Mouse (Mus musculus): Measurements from ENCODE around the gene Rrp1. TPM values are rescaled to one million over a fixed set of nuclear protein-coding genes. Genes with fewer than 3 reads are reported as not detected.
"Not testable (repeated sequence)": the region's sequence is repeated elsewhere in the genome, so short reads cannot be mapped to it uniquely, and the experiment has no call there.

Gene Rrp1
- polyA plus RNA-seq, 1 experiment from 2014 or later, result 202 TPM

- ATAC-seq (replicated peaks; ENCODE audit: insufficient number of reproducible peaks, insufficient read depth, low FRiP score, low read depth), result no peak
- Histone ChIP-seq H3K27me3 (no peaks in the 10 kb centered on the region), H3K4me2 (no peak overlapping the region), H3K9me3 (replicated peaks) (no peaks in the 10 kb centered on the region), H3K4me1 (replicated peaks) (peaks cover 6% of the 10 kb centered on the region), H3K27ac (no peak overlapping the region), H3K4me3 (no peak overlapping the region), H3K36me3 (peaks cover 2% of the 10 kb centered on the region; the same call in 1 of the 2 replicates), H3K9ac (no peak overlapping the region)
- WGBS, result 78% methylated on average over 3 of the region's 3 CpGs
Observed at GRCm38 (mm10) chr10:78422614-78423013, 9.8 kb upstream of the Rrp1 start.

GRCm38 (mm10) chr10:78420929-78421328 lies 8.1 kb upstream of the Rrp1 start:
- no peak for ATAC-seq (replicated peaks; ENCODE audit: insufficient number of reproducible peaks, insufficient read depth, low FRiP score, low read depth)
- Histone ChIP-seq H3K4me3 (no peak overlapping the region), H3K4me2 (no peak overlapping the region), H3K4me1 (replicated peaks) (peaks cover 6% of the 10 kb centered on the region), H3K9me3 (replicated peaks) (no peaks in the 10 kb centered on the region), H3K36me3 (no peaks in the 10 kb centered on the region), H3K27ac (no peak overlapping the region), H3K27me3 (no peaks in the 10 kb centered on the region), H3K9ac (no peak overlapping the region)
- WGBS, result 82% methylated on average over 2 of the region's 2 CpGs

GRCm38 (mm10) chr10:78418791-78419190 lies 5.9 kb upstream of the Rrp1 start:
- no peak overlapping the region for H3K4me2 ChIP-seq
- no peaks in the 10 kb centered on the region for H3K27me3 ChIP-seq
- WGBS, result 74% methylated on average over 2 of the region's 2 CpGs
- H3K4me1 ChIP-seq (replicated peaks), result no peaks in the 10 kb centered on the region
- no peak overlapping the region for H3K4me3 ChIP-seq
- no peaks in the 10 kb centered on the region for H3K36me3 ChIP-seq
- H3K9me3 ChIP-seq (replicated peaks), result no peaks in the 10 kb centered on the region
- H3K9ac ChIP-seq, result no peak overlapping the region
- no peak overlapping the region for H3K27ac ChIP-seq
- ATAC-seq (replicated peaks; ENCODE audit: insufficient number of reproducible peaks, insufficient read depth, low FRiP score, low read depth), result no peak

- Histone ChIP-seq H3K4me2 (no peak overlapping the region), H3K4me3 (no peak overlapping the region), H3K9me3 (replicated peaks) (no peaks in the 10 kb centered on the region), H3K27me3 (no peaks in the 10 kb centered on the region), H3K9ac (no peak overlapping the region), H3K27ac (no peak overlapping the region), H3K4me1 (replicated peaks) (peaks cover 5% of the 10 kb centered on the region; the same call in 1 of the 2 replicates), H3K36me3 (no peaks in the 10 kb centered on the region)
- ATAC-seq (replicated peaks; ENCODE audit: insufficient number of reproducible peaks, insufficient read depth, low FRiP score, low read depth), result no peak
- 56% methylated on average over 5 of the region's 5 CpGs for WGBS
Observed at GRCm38 (mm10) chr10:78417888-78418287, 5.0 kb upstream of the Rrp1 start.

- H3K4me3 ChIP-seq; H3K27me3 ChIP-seq; ATAC-seq (replicated peaks; ENCODE audit: insufficient number of reproducible peaks, insufficient read depth, low FRiP score, low read depth); H3K9me3 ChIP-seq (replicated peaks); H3K4me2 ChIP-seq; H3K27ac ChIP-seq; H3K9ac ChIP-seq; H3K36me3 ChIP-seq: not testable (repeated sequence)
- 83% methylated on average over 3 of the region's 4 CpGs for WGBS
- peaks cover 14% of the 10 kb centered on the region for H3K4me1 ChIP-seq (replicated peaks)
Observed at GRCm38 (mm10) chr10:78414936-78415335, 2.1 kb upstream of the Rrp1 start.

GRCm38 (mm10) chr10:78413152-78413520 lies 293 bp upstream of the Rrp1 start:
- Histone ChIP-seq H3K36me3 (peaks cover 26% of the 10 kb centered on the region), H3K27me3 (no peaks in the 10 kb centered on the region), H3K9me3 (replicated peaks) (no peaks in the 10 kb centered on the region), H3K27ac (0 out of 2 replicates have a peak overlapping the region, but pooled peaks have one; percentile 93), H3K4me3 (peak overlapping the region; percentile 100), H3K4me2 (peak overlapping the region; percentile 69), H3K4me1 (replicated peaks) (peaks cover 14% of the 10 kb centered on the region), H3K9ac (peak overlapping the region; percentile 88; the same call in 1 of the 2 replicates)
- no peak for ATAC-seq (replicated peaks; ENCODE audit: insufficient number of reproducible peaks, insufficient read depth, low FRiP score, low read depth)
- WGBS, result 31% methylated on average over 7 of the region's 7 CpGs

GRCm38 (mm10) chr10:78411851-78412250 lies 992 bp downstream of the Rrp1 start:
- no peaks in the 10 kb centered on the region for H3K9me3 ChIP-seq (replicated peaks)
- WGBS, result 11% methylated on average over 8 of the region's 8 CpGs
- peak overlapping the region; percentile 93 for H3K27ac ChIP-seq
- ATAC-seq (replicated peaks; ENCODE audit: insufficient number of reproducible peaks, insufficient read depth, low FRiP score, low read depth), result no peak
- H3K9ac ChIP-seq, result peak overlapping the region; percentile 88
- H3K4me1 ChIP-seq (replicated peaks), result peaks cover 14% of the 10 kb centered on the region
- no peaks in the 10 kb centered on the region for H3K27me3 ChIP-seq
- peak overlapping the region; percentile 69 for H3K4me2 ChIP-seq
- H3K4me3 ChIP-seq, result peak overlapping the region; percentile 100
- H3K36me3 ChIP-seq, result peaks cover 38% of the 10 kb centered on the region

- H3K9me3 ChIP-seq (replicated peaks), result no peaks in the 10 kb centered on the region
- 81% methylated on average over 9 of the region's 9 CpGs for WGBS
- ATAC-seq (replicated peaks; ENCODE audit: insufficient number of reproducible peaks, insufficient read depth, low FRiP score, low read depth), result no peak
- H3K36me3 ChIP-seq, result peaks cover 62% of the 10 kb centered on the region
- no peak overlapping the region for H3K4me3 ChIP-seq
- H3K27ac ChIP-seq, result no peak overlapping the region
- no peak overlapping the region for H3K9ac ChIP-seq
- no peaks in the 10 kb centered on the region for H3K27me3 ChIP-seq
- no peak overlapping the region for H3K4me2 ChIP-seq
- H3K4me1 ChIP-seq (replicated peaks), result peaks cover 14% of the 10 kb centered on the region
Observed at GRCm38 (mm10) chr10:78409035-78409788, 3.6 kb downstream of the Rrp1 start.

- 90% methylated on average over 4 of the region's 4 CpGs for WGBS
- H3K36me3 ChIP-seq, result peaks cover 83% of the 10 kb centered on the region
Observed at GRCm38 (mm10) chr10:78407132-78407531, 5.7 kb downstream of the Rrp1 start.

GRCm38 (mm10) chr10:78406152-78406551 lies 6.7 kb downstream of the Rrp1 start:
- Histone ChIP-seq H3K4me3 (no peak overlapping the region), H3K27ac (no peak overlapping the region), H3K9ac (no peak overlapping the region), H3K4me2 (no peak overlapping the region), H3K36me3 (peaks cover 93% of the 10 kb centered on the region), H3K9me3 (replicated peaks) (no peaks in the 10 kb centered on the region), H3K27me3 (no peaks in the 10 kb centered on the region), H3K4me1 (replicated peaks) (peaks cover under 1% of the 10 kb centered on the region; the same call in 1 of the 2 replicates)
- no peak for ATAC-seq (replicated peaks; ENCODE audit: insufficient number of reproducible peaks, insufficient read depth, low FRiP score, low read depth)
- WGBS, result 85% methylated on average over 6 of the region's 6 CpGs

More at GRCm38 (mm10) chr10:78407132-78407531, 5.7 kb downstream of the Rrp1 start:
- Histone ChIP-seq H3K27ac (no peak overlapping the region), H3K4me3 (no peak overlapping the region), H3K27me3 (no peaks in the 10 kb centered on the region), H3K4me2 (no peak overlapping the region), H3K4me1 (replicated peaks) (peaks cover 10% of the 10 kb centered on the region), H3K9ac (no peak overlapping the region), H3K9me3 (replicated peaks) (no peaks in the 10 kb centered on the region)
- ATAC-seq (replicated peaks; ENCODE audit: insufficient number of reproducible peaks, insufficient read depth, low FRiP score, low read depth), result no peak

- Histone ChIP-seq H3K9me3 (replicated peaks) (no peaks in the 10 kb centered on the region), H3K9ac (no peak overlapping the region), H3K4me2 (no peak overlapping the region), H3K36me3 (peaks cover 71% of the 10 kb centered on the region), H3K27me3 (no peaks in the 10 kb centered on the region), H3K27ac (no peak overlapping the region), H3K4me3 (no peak overlapping the region), H3K4me1 (replicated peaks) (peaks cover 22% of the 10 kb centered on the region)
- no peak for ATAC-seq (replicated peaks; ENCODE audit: insufficient number of reproducible peaks, insufficient read depth, low FRiP score, low read depth)
- WGBS, result 91% methylated on average over 14 of the region's 14 CpGs
Observed at GRCm38 (mm10) chr10:78402301-78402922, 10.4 kb downstream of the Rrp1 start.
